Mouse (Mus musculus): Measurements from ENCODE around the gene Tecpr1. TPM values are rescaled to one million over a fixed set of nuclear protein-coding genes. Genes with fewer than 3 reads are reported as not detected.

The Tecpr1 gene
- polyA plus RNA-seq (2015; fragmentation: Nextera tagmentation; extraction: Ambion mirVana), result 3.1 and 3.2 TPM in 2 replicates

DNA sequence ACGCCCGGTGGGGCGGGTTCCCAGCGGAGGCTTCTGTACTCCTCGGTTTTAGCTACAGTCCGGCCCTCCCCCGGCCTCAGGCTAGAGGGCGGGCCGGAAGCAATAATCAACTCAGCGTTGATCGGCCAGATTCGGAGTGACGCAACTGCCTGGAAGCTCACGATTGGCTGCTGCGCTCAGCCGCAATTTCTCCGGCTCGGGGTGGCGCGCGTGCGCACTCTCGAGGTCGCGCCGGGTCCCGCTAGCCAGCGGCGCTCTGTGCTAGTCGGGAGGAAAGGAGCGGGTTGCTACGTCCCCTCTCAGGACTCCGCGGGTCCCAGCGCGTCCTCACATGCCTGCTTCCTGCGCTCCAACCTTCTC, at the start of gene Tecpr1:
TSS of gene Tecpr1 (minus strand) at position 113 of the 360 bp plus-strand sequence.
- H3K9me3 ChIP-seq (replicated peaks; ENCODE audit: control insufficient read depth, low read length), result no peaks in the 10 kb centered on the region
- ATAC-seq (ENCODE audit: low read depth), result peak; percentile 98
- H3K4me2 ChIP-seq (ENCODE audit: low read depth, low read length), result peak within 1 kb of the TSS; percentile 93
- no peaks in the 10 kb centered on the region for H3K27me3 ChIP-seq (ENCODE audit: control insufficient read depth, insufficient read depth, low read depth, low read length)
- under 1% methylated on average over 34 of the region's 37 CpGs for WGBS (ENCODE audit: insufficient replicate concordance)
- H3K9ac ChIP-seq (ENCODE audit: low read depth, low read length), result peak within 1 kb of the TSS; percentile 72
- peaks cover 3% of the 10 kb centered on the region for H3K4me1 ChIP-seq (ENCODE audit: control insufficient read depth, low read depth, low read length)
- peak within 1 kb of the TSS; percentile 67 for H3K4me3 ChIP-seq (ENCODE audit: low read depth, low read length)
- H3K36me3 ChIP-seq (ENCODE audit: control insufficient read depth, insufficient read depth), result no peaks in the 10 kb centered on the region
- 0 out of 2 replicates have a peak within 1 kb of the TSS, but pooled peaks have one; percentile 16 for H3K27ac ChIP-seq (ENCODE audit: low read length)

DNA sequence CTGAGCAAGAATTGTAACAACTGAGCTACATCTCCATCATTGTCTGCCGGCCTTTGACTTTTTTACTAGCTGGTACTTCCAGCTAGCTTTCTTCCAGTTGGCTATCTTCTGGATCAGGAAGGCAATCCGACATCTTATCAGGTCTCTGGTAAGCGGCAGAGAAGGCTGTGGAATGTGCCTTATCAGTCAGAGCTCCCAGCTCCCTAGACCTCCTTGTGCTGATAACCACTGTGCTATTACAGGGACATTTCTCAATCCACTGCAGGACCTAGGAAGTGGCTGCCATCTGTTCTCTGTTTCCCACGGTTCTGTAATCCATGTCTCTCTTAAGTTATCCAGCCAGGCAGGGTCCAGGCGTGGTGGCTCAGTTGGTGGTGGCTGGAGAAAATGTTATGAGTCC, 48.4 kb upstream of the Tecpr1 start:
- ATAC-seq (ENCODE audit: low read depth), result no peak
- H3K4me1 ChIP-seq (ENCODE audit: control insufficient read depth, low read depth, low read length), result peaks cover 6% of the 10 kb centered on the region
- no peak overlapping the region for H3K4me3 ChIP-seq (ENCODE audit: low read depth, low read length)
- H3K36me3 ChIP-seq (ENCODE audit: control insufficient read depth, insufficient read depth), result no peaks in the 10 kb centered on the region
- no peak overlapping the region for H3K27ac ChIP-seq (ENCODE audit: low read length)
- no peaks in the 10 kb centered on the region for H3K27me3 ChIP-seq (ENCODE audit: control insufficient read depth, insufficient read depth, low read depth, low read length)
- H3K9me3 ChIP-seq (replicated peaks; ENCODE audit: control insufficient read depth, low read length), result no peaks in the 10 kb centered on the region
- H3K9ac ChIP-seq (ENCODE audit: low read depth, low read length), result no peak overlapping the region
- WGBS (ENCODE audit: insufficient replicate concordance), result 22% methylated on average over 5 of the region's 5 CpGs
- no peak overlapping the region for H3K4me2 ChIP-seq (ENCODE audit: low read depth, low read length)

GRCm38 (mm10) chr5:144271118-144271517, 47.7 kb upstream of the Tecpr1 start:
- Histone ChIP-seq H3K4me1 (ENCODE audit: control insufficient read depth, low read depth, low read length) (peaks cover 6% of the 10 kb centered on the region), H3K27me3 (ENCODE audit: control insufficient read depth, insufficient read depth, low read depth, low read length) (no peaks in the 10 kb centered on the region), H3K36me3 (ENCODE audit: control insufficient read depth, insufficient read depth) (no peaks in the 10 kb centered on the region), H3K9ac (ENCODE audit: low read depth, low read length) (no peak overlapping the region), H3K4me2 (ENCODE audit: low read depth, low read length) (no peak overlapping the region), H3K4me3 (ENCODE audit: low read depth, low read length) (no peak overlapping the region), H3K9me3 (replicated peaks; ENCODE audit: control insufficient read depth, low read length) (no peaks in the 10 kb centered on the region), H3K27ac (ENCODE audit: low read length) (no peak overlapping the region)
- ATAC-seq (ENCODE audit: low read depth), result no peak
- WGBS (ENCODE audit: insufficient replicate concordance), result 35% methylated on average over 3 of the region's 3 CpGs

- H3K9me3 ChIP-seq (replicated peaks; ENCODE audit: control insufficient read depth, low read length), result no peaks in the 10 kb centered on the region
- WGBS (ENCODE audit: insufficient replicate concordance), result 57% methylated on average over 8 of the region's 8 CpGs
- H3K27ac ChIP-seq (ENCODE audit: low read length), result no peak overlapping the region
- no peaks in the 10 kb centered on the region for H3K27me3 ChIP-seq (ENCODE audit: control insufficient read depth, insufficient read depth, low read depth, low read length)
- no peak overlapping the region for H3K9ac ChIP-seq (ENCODE audit: low read depth, low read length)
- peaks cover 6% of the 10 kb centered on the region for H3K4me1 ChIP-seq (ENCODE audit: control insufficient read depth, low read depth, low read length)
- ATAC-seq (ENCODE audit: low read depth), result no peak
- H3K36me3 ChIP-seq (ENCODE audit: control insufficient read depth, insufficient read depth), result no peaks in the 10 kb centered on the region
- H3K4me3 ChIP-seq (ENCODE audit: low read depth, low read length), result no peak overlapping the region
- no peak overlapping the region for H3K4me2 ChIP-seq (ENCODE audit: low read depth, low read length)
Measured at GRCm38 (mm10) chr5:144270420-144270819, 47.0 kb upstream of the Tecpr1 start.

DNA sequence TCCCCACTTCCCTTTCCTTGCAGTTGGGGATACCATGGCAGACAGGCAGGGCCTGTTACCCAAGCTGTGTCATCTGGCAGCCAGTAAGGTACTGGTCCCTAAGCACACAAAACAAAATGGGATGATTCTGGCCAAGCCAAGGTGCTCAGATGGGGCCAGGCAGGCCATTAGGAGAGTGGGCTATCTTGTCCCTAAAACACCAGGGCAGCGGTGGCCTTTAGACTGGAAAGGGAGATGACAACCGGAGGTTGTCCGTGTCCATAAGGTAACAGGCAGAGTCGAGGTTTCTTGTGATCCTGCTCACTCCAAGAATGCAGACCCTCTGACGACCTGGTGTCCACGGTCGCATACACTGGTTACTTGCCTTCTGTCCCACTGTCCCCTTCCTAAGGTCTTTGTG, 46.5 kb upstream of the Tecpr1 start:
- H3K4me1 ChIP-seq (ENCODE audit: control insufficient read depth, low read depth, low read length), result peaks cover 6% of the 10 kb centered on the region
- no peaks in the 10 kb centered on the region for H3K9me3 ChIP-seq (replicated peaks; ENCODE audit: control insufficient read depth, low read length)
- no peak for ATAC-seq (ENCODE audit: low read depth)
- no peak overlapping the region for H3K4me3 ChIP-seq (ENCODE audit: low read depth, low read length)
- 0 out of 2 replicates have a peak, but pooled peaks cover 2% of the 10 kb centered on the region for H3K36me3 ChIP-seq (ENCODE audit: control insufficient read depth, insufficient read depth)
- no peak overlapping the region for H3K4me2 ChIP-seq (ENCODE audit: low read depth, low read length)
- H3K27me3 ChIP-seq (ENCODE audit: control insufficient read depth, insufficient read depth, low read depth, low read length), result no peaks in the 10 kb centered on the region
- WGBS (ENCODE audit: insufficient replicate concordance), result 77% methylated on average over 7 of the region's 7 CpGs
- no peak overlapping the region for H3K9ac ChIP-seq (ENCODE audit: low read depth, low read length)
- no peak overlapping the region for H3K27ac ChIP-seq (ENCODE audit: low read length)

DNA sequence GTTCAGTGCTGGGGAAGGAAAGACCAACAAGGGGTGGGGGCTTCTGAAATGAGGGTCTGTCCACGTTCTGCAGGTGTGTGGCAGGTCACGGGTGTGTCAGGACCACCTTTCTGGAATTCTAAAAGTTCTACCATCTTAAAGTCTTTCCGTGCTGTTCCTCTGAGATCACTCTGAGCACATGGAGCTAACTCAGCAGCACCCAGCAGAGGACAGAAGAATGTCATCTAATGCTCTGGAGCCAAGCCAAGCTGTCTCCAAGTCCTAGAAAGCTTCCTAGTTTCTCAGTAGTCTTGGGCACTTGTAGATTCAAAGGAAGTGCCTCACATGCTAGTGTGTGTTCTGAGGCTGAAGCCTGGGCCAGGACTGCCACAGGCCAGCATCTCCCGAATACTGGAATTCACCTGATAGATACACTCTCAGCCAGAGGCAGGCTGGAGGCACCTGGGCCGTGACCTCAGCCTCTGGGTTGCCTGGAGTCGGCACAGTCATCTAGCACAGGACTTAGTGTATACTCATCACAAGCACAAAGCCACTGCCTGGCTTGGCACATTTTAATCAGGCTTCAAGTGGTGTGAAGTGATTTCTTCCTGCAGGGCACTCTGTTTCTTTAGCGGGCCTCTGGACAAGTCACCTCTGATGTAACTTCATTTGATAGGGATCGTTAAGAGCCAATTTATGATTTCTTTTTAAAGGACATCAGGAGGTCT, 44.3 kb upstream of the Tecpr1 start:
- ATAC-seq (ENCODE audit: low read depth), result no peak
- H3K4me1 ChIP-seq (ENCODE audit: control insufficient read depth, low read depth, low read length), result peaks cover 6% of the 10 kb centered on the region
- H3K4me3 ChIP-seq (ENCODE audit: low read depth, low read length), result no peak overlapping the region
- H3K27me3 ChIP-seq (ENCODE audit: control insufficient read depth, insufficient read depth, low read depth, low read length), result no peaks in the 10 kb centered on the region
- WGBS (ENCODE audit: insufficient replicate concordance), result 69% methylated on average over 8 of the region's 8 CpGs
- no peak overlapping the region for H3K9ac ChIP-seq (ENCODE audit: low read depth, low read length)
- H3K9me3 ChIP-seq (replicated peaks; ENCODE audit: control insufficient read depth, low read length), result no peaks in the 10 kb centered on the region
- H3K4me2 ChIP-seq (ENCODE audit: low read depth, low read length), result no peak overlapping the region
- H3K27ac ChIP-seq (ENCODE audit: low read length), result no peak overlapping the region
- 0 out of 2 replicates have a peak, but pooled peaks cover 2% of the 10 kb centered on the region for H3K36me3 ChIP-seq (ENCODE audit: control insufficient read depth, insufficient read depth)

DNA sequence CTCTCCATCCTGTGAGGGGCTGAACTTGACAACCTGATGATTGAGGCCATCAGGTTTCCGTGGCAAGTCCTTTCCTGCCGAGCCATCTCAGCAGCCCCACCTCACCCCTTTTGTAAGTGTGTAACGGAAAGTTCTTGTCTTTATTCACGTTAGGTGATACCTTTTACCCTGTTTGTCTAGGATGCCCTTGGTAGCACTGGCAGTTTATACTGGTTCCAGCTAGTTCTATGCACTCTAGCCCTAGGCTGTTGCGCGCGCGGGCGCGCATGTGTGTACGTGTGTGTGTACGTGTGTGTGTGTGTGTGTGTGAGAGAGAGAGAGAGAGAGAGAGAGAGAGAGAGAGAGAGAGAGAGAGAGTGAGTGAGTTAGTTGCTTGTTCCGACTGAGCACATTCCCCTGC, 40.1 kb upstream of the Tecpr1 start:
- ATAC-seq (ENCODE audit: low read depth), result no peak
- H3K4me1 ChIP-seq (ENCODE audit: control insufficient read depth, low read depth, low read length), result no peaks in the 10 kb centered on the region; the same call in 1 of the 2 replicates
- no peak overlapping the region for H3K9ac ChIP-seq (ENCODE audit: low read depth, low read length)
- no peaks in the 10 kb centered on the region for H3K9me3 ChIP-seq (replicated peaks; ENCODE audit: control insufficient read depth, low read length)
- no peak overlapping the region for H3K4me2 ChIP-seq (ENCODE audit: low read depth, low read length)
- no peaks in the 10 kb centered on the region for H3K27me3 ChIP-seq (ENCODE audit: control insufficient read depth, insufficient read depth, low read depth, low read length)
- WGBS (ENCODE audit: insufficient replicate concordance), result 78% methylated on average over 13 of the region's 13 CpGs
- 0 out of 2 replicates have a peak, but pooled peaks cover 2% of the 10 kb centered on the region for H3K36me3 ChIP-seq (ENCODE audit: control insufficient read depth, insufficient read depth)
- no peak overlapping the region for H3K27ac ChIP-seq (ENCODE audit: low read length)
- no peak overlapping the region for H3K4me3 ChIP-seq (ENCODE audit: low read depth, low read length)

DNA sequence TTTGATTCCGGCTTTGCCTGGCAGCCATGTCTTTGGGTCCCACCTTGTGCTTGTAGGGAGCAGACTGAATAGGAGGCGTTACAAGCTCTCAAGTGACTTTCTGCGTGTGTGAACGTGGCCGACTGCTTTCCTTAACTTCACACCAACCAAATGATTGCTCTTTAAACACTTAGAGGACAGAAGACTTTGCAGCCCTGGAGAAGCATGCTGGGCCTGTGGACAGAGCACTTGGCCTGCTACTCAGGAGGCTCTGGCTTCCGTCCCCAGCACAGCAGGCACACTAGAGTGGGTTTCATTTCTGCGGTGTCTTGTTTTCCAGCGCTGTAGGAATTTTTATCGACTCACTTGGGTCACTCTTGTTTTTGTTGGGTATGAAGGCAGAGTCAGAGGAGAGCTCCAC, 39.7 kb upstream of the Tecpr1 start:
- Histone ChIP-seq H3K36me3 (ENCODE audit: control insufficient read depth, insufficient read depth) (0 out of 2 replicates have a peak, but pooled peaks cover 2% of the 10 kb centered on the region), H3K4me3 (ENCODE audit: low read depth, low read length) (no peak overlapping the region), H3K27ac (ENCODE audit: low read length) (no peak overlapping the region), H3K4me1 (ENCODE audit: control insufficient read depth, low read depth, low read length) (peaks cover 3% of the 10 kb centered on the region), H3K27me3 (ENCODE audit: control insufficient read depth, insufficient read depth, low read depth, low read length) (no peaks in the 10 kb centered on the region), H3K9me3 (replicated peaks; ENCODE audit: control insufficient read depth, low read length) (no peaks in the 10 kb centered on the region), H3K4me2 (ENCODE audit: low read depth, low read length) (no peak overlapping the region), H3K9ac (ENCODE audit: low read depth, low read length) (no peak overlapping the region)
- ATAC-seq (ENCODE audit: low read depth), result no peak
- WGBS (ENCODE audit: insufficient replicate concordance), result 75% methylated on average over 9 of the region's 9 CpGs

DNA sequence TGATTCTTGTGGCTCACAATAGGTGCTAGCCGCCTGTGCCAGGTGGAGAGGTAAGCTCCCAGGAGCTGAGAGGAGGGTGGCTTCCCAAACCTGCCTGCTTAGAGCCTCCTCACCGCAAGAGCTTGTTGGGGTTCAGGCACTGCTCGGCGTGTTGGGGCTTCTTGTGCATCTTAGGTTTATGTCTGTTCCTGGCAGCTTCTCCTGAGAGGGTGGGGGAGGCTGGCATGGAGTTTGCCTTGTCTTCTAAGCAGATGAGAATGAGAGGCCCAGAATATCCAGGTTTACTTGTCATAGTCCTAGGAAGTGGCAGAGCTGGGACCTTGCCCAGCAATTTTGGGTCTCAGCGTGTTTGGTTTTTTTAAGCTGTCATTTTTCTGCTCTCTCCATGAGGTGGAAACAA, 38.4 kb upstream of the Tecpr1 start:
- Histone ChIP-seq H3K27me3 (ENCODE audit: control insufficient read depth, insufficient read depth, low read depth, low read length) (no peaks in the 10 kb centered on the region), H3K4me3 (ENCODE audit: low read depth, low read length) (no peak overlapping the region), H3K27ac (ENCODE audit: low read length) (no peak overlapping the region), H3K4me2 (ENCODE audit: low read depth, low read length) (no peak overlapping the region), H3K9me3 (replicated peaks; ENCODE audit: control insufficient read depth, low read length) (no peaks in the 10 kb centered on the region), H3K4me1 (ENCODE audit: control insufficient read depth, low read depth, low read length) (peaks cover 16% of the 10 kb centered on the region), H3K9ac (ENCODE audit: low read depth, low read length) (no peak overlapping the region), H3K36me3 (ENCODE audit: control insufficient read depth, insufficient read depth) (0 out of 2 replicates have a peak, but pooled peaks cover 2% of the 10 kb centered on the region)
- 76% methylated on average over 5 of the region's 5 CpGs for WGBS (ENCODE audit: insufficient replicate concordance)
- ATAC-seq (ENCODE audit: low read depth), result no peak

Measured in liver, embryonic 16.5 days (tissue).